9 mouse cellular contexts compared by ENCODE assay signal in genomic region chr15:9155325-9155724, GRCm38 (mm10). TPM values are rescaled to one million over a fixed set of nuclear protein-coding genes. Genes with fewer than 3 reads are reported as not detected.
DNase-seq lines count a peak whose midpoint lies in the region; ATAC-seq lines count a peak whose summit lies in the region.
"Had no signal": no experiment of that assay in that cellular context is flagged by ENCODE, and none has a peak within 500 bp of the region (broad histone marks: within the 10 kb centered on the region; RNA-seq: fewer than 3 reads in every experiment).

Gene Skp2 (minus strand): TSS chr15:9155425.

- no peak within 1 kb of the TSS for H3K9ac ChIP-seq in lung, embryonic 15.5 days
- H3K9ac ChIP-seq in embryonic facial prominence, embryonic 14.5 days (ENCODE audit: low read depth, low read length), result no peak within 1 kb of the TSS
- no peak within 1 kb of the TSS for H3K9ac ChIP-seq in intestine, embryonic 14.5 days (ENCODE audit: low read length)
- H3K9ac ChIP-seq in midbrain, embryonic 16.5 days (ENCODE audit: low read depth, low read length), result no peak within 1 kb of the TSS

- H3K4me1 ChIP-seq in lung, embryonic 15.5 days, result no peaks in the 10 kb centered on the region
- no peaks in the 10 kb centered on the region for H3K4me1 ChIP-seq in embryonic facial prominence, embryonic 14.5 days (ENCODE audit: control insufficient read depth, insufficient read depth, low read length)
- H3K4me1 ChIP-seq in intestine, embryonic 14.5 days (replicated peaks; ENCODE audit: control insufficient read depth, insufficient read depth, low read length), result no peaks in the 10 kb centered on the region
- no peaks in the 10 kb centered on the region for H3K4me1 ChIP-seq in midbrain, embryonic 16.5 days (ENCODE audit: control insufficient read depth, insufficient read depth, low read length)

- no peak within 1 kb of the TSS for H3K27ac ChIP-seq in lung, embryonic 15.5 days
- no peak within 1 kb of the TSS for H3K27ac ChIP-seq in embryonic facial prominence, embryonic 14.5 days (replicated peaks; ENCODE audit: low read depth, low read length)
- H3K27ac ChIP-seq in intestine, embryonic 14.5 days (ENCODE audit: low read depth), result no peak within 1 kb of the TSS
- no peak within 1 kb of the TSS for H3K27ac ChIP-seq in midbrain, embryonic 16.5 days (ENCODE audit: low read length)

- no peaks in the 10 kb centered on the region for H3K27me3 ChIP-seq in lung, embryonic 15.5 days
- H3K27me3 ChIP-seq in embryonic facial prominence, embryonic 14.5 days (replicated peaks; ENCODE audit: control insufficient read depth, insufficient read depth, low read length), result no peaks in the 10 kb centered on the region
- H3K27me3 ChIP-seq in intestine, embryonic 14.5 days (replicated peaks; ENCODE audit: control insufficient read depth, insufficient read depth, low read length), result no peaks in the 10 kb centered on the region
- no peaks in the 10 kb centered on the region for H3K27me3 ChIP-seq in midbrain, embryonic 16.5 days (ENCODE audit: control insufficient read depth, insufficient read depth, low read depth, low read length)

- peaks cover 20% of the 10 kb centered on the region for H3K36me3 ChIP-seq in lung, embryonic 15.5 days
- peaks cover 66% of the 10 kb centered on the region for H3K36me3 ChIP-seq in embryonic facial prominence, embryonic 14.5 days (ENCODE audit: control insufficient read depth, insufficient read depth, low read length)
- peaks cover 66% of the 10 kb centered on the region for H3K36me3 ChIP-seq in intestine, embryonic 14.5 days (ENCODE audit: control insufficient read depth, insufficient read depth, low read length)
- H3K36me3 ChIP-seq in midbrain, embryonic 16.5 days (ENCODE audit: control insufficient read depth, insufficient read depth, low read length), result peaks cover 20% of the 10 kb centered on the region

- ATAC-seq in lung, embryonic 15.5 days (ENCODE audit: borderline replicate concordance, extremely low read depth, low FRiP score, low TSS enrichment), result no peak
- no peak for ATAC-seq in embryonic facial prominence, embryonic 14.5 days (ENCODE audit: low read depth)
- ATAC-seq in intestine, embryonic 14.5 days (replicated peaks; ENCODE audit: low FRiP score, low TSS enrichment, low read depth), result no peak
- no peak for ATAC-seq in midbrain, embryonic 16.5 days

- H3K4me2 ChIP-seq in lung, embryonic 15.5 days, result no peak within 1 kb of the TSS
- H3K4me2 ChIP-seq in embryonic facial prominence, embryonic 14.5 days (ENCODE audit: low read depth, low read length), result no peak within 1 kb of the TSS
- no peak within 1 kb of the TSS for H3K4me2 ChIP-seq in intestine, embryonic 14.5 days (ENCODE audit: low read length)
- no peak within 1 kb of the TSS for H3K4me2 ChIP-seq in midbrain, embryonic 16.5 days (ENCODE audit: low read length)

- no peaks in the 10 kb centered on the region for H3K9me3 ChIP-seq in lung, embryonic 15.5 days
- H3K9me3 ChIP-seq in embryonic facial prominence, embryonic 14.5 days (ENCODE audit: control insufficient read depth, low read length), result no peaks in the 10 kb centered on the region
- no peaks in the 10 kb centered on the region for H3K9me3 ChIP-seq in intestine, embryonic 14.5 days (ENCODE audit: control insufficient read depth, low read length)
- H3K9me3 ChIP-seq in midbrain, embryonic 16.5 days (replicated peaks; ENCODE audit: control insufficient read depth, low read length, poor library complexity, severe bottlenecking), result no peaks in the 10 kb centered on the region

- H3K4me3 ChIP-seq in lung, embryonic 15.5 days, result no peak within 1 kb of the TSS
- H3K4me3 ChIP-seq in embryonic facial prominence, embryonic 14.5 days (ENCODE audit: low read depth, low read length), result no peak within 1 kb of the TSS
- H3K4me3 ChIP-seq in intestine, embryonic 14.5 days (ENCODE audit: low read depth, low read length), result no peak within 1 kb of the TSS
- no peak within 1 kb of the TSS for H3K4me3 ChIP-seq in midbrain, embryonic 16.5 days (ENCODE audit: low read depth, low read length)

- no peak for DNase-seq in lung, postnatal 10 days
- no peak for DNase-seq in embryonic facial prominence, embryonic 14.5 days (ENCODE audit: low spot score)
- no peak for DNase-seq in intestine, embryonic 14.5 days (ENCODE audit: low spot score)
- no peak for DNase-seq in cerebellum, postnatal 25 days
- DNase-seq in urinary bladder, adult 18-20 months (ENCODE audit: low spot score in 2 of 2), result no peak
- DNase-seq in retina, embryonic 14.5 days (ENCODE audit: low spot score), result no peak
- DNase-seq: kidney, adult 8-10 months had no signal

RNA-seq across cellular contexts. Expression of gene Skp2, which starts in this region (rescaled TPM):
- polyA plus RNA-seq in lung, embryonic 15.5 days (2015; fragmentation: Nextera tagmentation; extraction: Ambion mirVana), result 76.2 and 76.9 TPM in 2 replicates
- 76.9 and 89.2 TPM in 2 replicates for polyA plus RNA-seq in embryonic facial prominence, embryonic 14.5 days (2014; fragmentation: Nextera tagmentation; extraction: Ambion mirVana)
- 73.2 and 86.4 TPM in 2 replicates for polyA plus RNA-seq in intestine, embryonic 14.5 days (2014; fragmentation: Nextera tagmentation; extraction: Ambion mirVana)
- 15.3 and 18.5 TPM in 2 replicates for polyA plus RNA-seq in midbrain, embryonic 16.5 days (2015; fragmentation: Nextera tagmentation; extraction: Ambion mirVana)
